Mouse (Mus musculus): ENCODE measurements around the gene Kirrel3. TPM values are rescaled to one million over a fixed set of nuclear protein-coding genes. Genes with fewer than 3 reads are reported as not detected.

Gene Kirrel3
- polyA plus RNA-seq, 1 experiment from 2014 or later = 0.60 TPM

- no peak for TF ChIP-seq CTCF (IDR thresholded peaks at IDR 0.05; ENCODE audit: low read depth)
- H3K9me3 ChIP-seq (ENCODE audit: control insufficient read depth) = no peaks in the 10 kb centered on the region
- ATAC-seq = no peak
- H3K4me1 ChIP-seq (replicated peaks; ENCODE audit: control insufficient read depth, insufficient read depth, low read length) = no peaks in the 10 kb centered on the region
- no peaks in the 10 kb centered on the region for H3K36me3 ChIP-seq (ENCODE audit: control insufficient read depth, insufficient read depth)
- no peaks in the 10 kb centered on the region for H3K27me3 ChIP-seq (replicated peaks; ENCODE audit: control insufficient read depth, insufficient read depth, low read length)
- H3K4me2 ChIP-seq (replicated peaks; ENCODE audit: low read depth) = no peak overlapping the region
- 59% methylated on average over 2 of the region's 2 CpGs for WGBS
- no peak overlapping the region for H3K27ac ChIP-seq (ENCODE audit: low read depth, low read length)
- no peak overlapping the region for H3K9ac ChIP-seq (ENCODE audit: low read depth, low read length)
- H3K4me3 ChIP-seq (ENCODE audit: low read depth, low read length) = no peak overlapping the region
Measured at GRCm38 (mm10) chr9:34901888-34902287, 416.2 kb downstream of the Kirrel3 start.

- no peaks in the 10 kb centered on the region for H3K36me3 ChIP-seq (ENCODE audit: control insufficient read depth, insufficient read depth)
- no peak overlapping the region for H3K4me3 ChIP-seq (ENCODE audit: low read depth, low read length)
- H3K27me3 ChIP-seq (replicated peaks; ENCODE audit: control insufficient read depth, insufficient read depth, low read length) = no peaks in the 10 kb centered on the region
- TF ChIP-seq CTCF (IDR thresholded peaks at IDR 0.05; ENCODE audit: low read depth) = no peak
- 77% methylated on average over 6 of the region's 6 CpGs for WGBS
- no peak overlapping the region for H3K9ac ChIP-seq (ENCODE audit: low read depth, low read length)
- H3K4me2 ChIP-seq (replicated peaks; ENCODE audit: low read depth) = no peak overlapping the region
- H3K9me3 ChIP-seq (ENCODE audit: control insufficient read depth) = no peaks in the 10 kb centered on the region
- no peak overlapping the region for H3K27ac ChIP-seq (ENCODE audit: low read depth, low read length)
- ATAC-seq = no peak
- no peaks in the 10 kb centered on the region for H3K4me1 ChIP-seq (replicated peaks; ENCODE audit: control insufficient read depth, insufficient read depth, low read length)
Measured at GRCm38 (mm10) chr9:34905164-34905563, 419.5 kb downstream of the Kirrel3 start.

- Histone ChIP-seq H3K36me3 (ENCODE audit: control insufficient read depth, insufficient read depth) (no peaks in the 10 kb centered on the region), H3K27ac (ENCODE audit: low read depth, low read length) (no peak overlapping the region), H3K9me3 (ENCODE audit: control insufficient read depth) (no peaks in the 10 kb centered on the region), H3K4me3 (ENCODE audit: low read depth, low read length) (no peak overlapping the region), H3K27me3 (replicated peaks; ENCODE audit: control insufficient read depth, insufficient read depth, low read length) (no peaks in the 10 kb centered on the region), H3K4me1 (replicated peaks; ENCODE audit: control insufficient read depth, insufficient read depth, low read length) (no peaks in the 10 kb centered on the region), H3K4me2 (replicated peaks; ENCODE audit: low read depth) (no peak overlapping the region), H3K9ac (ENCODE audit: low read depth, low read length) (no peak overlapping the region)
- no peak for TF ChIP-seq CTCF (IDR thresholded peaks at IDR 0.05; ENCODE audit: low read depth)
- no peak for ATAC-seq
- 83% methylated on average over 3 of the region's 3 CpGs for WGBS
Measured at GRCm38 (mm10) chr9:34908040-34908439, 422.3 kb downstream of the Kirrel3 start.

- no peaks in the 10 kb centered on the region for H3K9me3 ChIP-seq (ENCODE audit: control insufficient read depth)
- no peak for TF ChIP-seq CTCF (IDR thresholded peaks at IDR 0.05; ENCODE audit: low read depth)
- ATAC-seq = no peak
- no peaks in the 10 kb centered on the region for H3K36me3 ChIP-seq (ENCODE audit: control insufficient read depth, insufficient read depth)
- H3K4me2 ChIP-seq (replicated peaks; ENCODE audit: low read depth) = no peak overlapping the region
- H3K4me3 ChIP-seq (ENCODE audit: low read depth, low read length) = no peak overlapping the region
- 73% methylated on average over 7 of the region's 7 CpGs for WGBS
- no peaks in the 10 kb centered on the region for H3K27me3 ChIP-seq (replicated peaks; ENCODE audit: control insufficient read depth, insufficient read depth, low read length)
- no peak overlapping the region for H3K27ac ChIP-seq (ENCODE audit: low read depth, low read length)
- no peak overlapping the region for H3K9ac ChIP-seq (ENCODE audit: low read depth, low read length)
- no peaks in the 10 kb centered on the region for H3K4me1 ChIP-seq (replicated peaks; ENCODE audit: control insufficient read depth, insufficient read depth, low read length)
Measured at GRCm38 (mm10) chr9:34911838-34912237, 426.1 kb downstream of the Kirrel3 start.

- 75% methylated on average over 2 of the region's 2 CpGs for WGBS
- Histone ChIP-seq H3K4me3 (ENCODE audit: low read depth, low read length) (no peak overlapping the region), H3K27me3 (replicated peaks; ENCODE audit: control insufficient read depth, insufficient read depth, low read length) (no peaks in the 10 kb centered on the region), H3K36me3 (ENCODE audit: control insufficient read depth, insufficient read depth) (no peaks in the 10 kb centered on the region), H3K4me1 (replicated peaks; ENCODE audit: control insufficient read depth, insufficient read depth, low read length) (no peaks in the 10 kb centered on the region), H3K9me3 (ENCODE audit: control insufficient read depth) (no peaks in the 10 kb centered on the region), H3K4me2 (replicated peaks; ENCODE audit: low read depth) (no peak overlapping the region), H3K27ac (ENCODE audit: low read depth, low read length) (no peak overlapping the region), H3K9ac (ENCODE audit: low read depth, low read length) (no peak overlapping the region)
- TF ChIP-seq CTCF (IDR thresholded peaks at IDR 0.05; ENCODE audit: low read depth) = no peak
- no peak for ATAC-seq
Measured at GRCm38 (mm10) chr9:34912273-34912972, 426.7 kb downstream of the Kirrel3 start.

- no peaks in the 10 kb centered on the region for H3K9me3 ChIP-seq (ENCODE audit: control insufficient read depth)
- H3K4me1 ChIP-seq (replicated peaks; ENCODE audit: control insufficient read depth, insufficient read depth, low read length) = no peaks in the 10 kb centered on the region
- TF ChIP-seq CTCF (IDR thresholded peaks at IDR 0.05; ENCODE audit: low read depth) = no peak
- no peaks in the 10 kb centered on the region for H3K27me3 ChIP-seq (replicated peaks; ENCODE audit: control insufficient read depth, insufficient read depth, low read length)
- H3K4me2 ChIP-seq (replicated peaks; ENCODE audit: low read depth) = no peak overlapping the region
- H3K27ac ChIP-seq (ENCODE audit: low read depth, low read length) = no peak overlapping the region
- H3K9ac ChIP-seq (ENCODE audit: low read depth, low read length) = no peak overlapping the region
- no peaks in the 10 kb centered on the region for H3K36me3 ChIP-seq (ENCODE audit: control insufficient read depth, insufficient read depth)
- WGBS = 4% methylated on average over 5 of the region's 5 CpGs
- ATAC-seq = no peak
- H3K4me3 ChIP-seq (ENCODE audit: low read depth, low read length) = no peak overlapping the region
Measured at GRCm38 (mm10) chr9:34912996-34913395, 427.3 kb downstream of the Kirrel3 start.
